Mouse (Mus musculus) thymus, postnatal 10 days (tissue): ENCODE results near the gene Larp1b.
A peak's percentile ranks its signal among the peaks of the same experiment; 100 is the strongest.
"Not testable (repeated sequence)": the region's sequence is repeated elsewhere in the genome, so short reads cannot be mapped to it uniquely, and the experiment has no call there.

ENCODE experiments used
- DNase-seq, 2 experiments: peaks; one replicate each; pipeline ENCODE4 v3.0.0; 2021; ENCODE audit warnings: low spot score in 2 of 2

Larp1b gene

GRCm38 (mm10) chr3:40949170-40949902, at the start of gene Larp1b:
TSS of gene Larp1b (plus strand) at chr3:40949828.
- peak; percentile 99 to 100 for DNase-seq

- not testable (repeated sequence) for DNase-seq
Measured at GRCm38 (mm10) chr3:40902443-40902842, 47.2 kb upstream of the Larp1b start, which contains the start of gene 1700034I23Rik. TSS of gene 1700034I23Rik (minus strand) at chr3:40902543.

GRCm38 (mm10) chr3:40938189-40938588, 11.4 kb upstream of the Larp1b start:
- DNase-seq: no peak

GRCm38 (mm10) chr3:40938592-40938991, 11.0 kb upstream of the Larp1b start:
- DNase-seq: no peak

- no peak for DNase-seq
Measured at GRCm38 (mm10) chr3:40939019-40939418, 10.6 kb upstream of the Larp1b start.

- peak in 1 of 2 experiments; percentile 40 for DNase-seq
Measured at GRCm38 (mm10) chr3:40949903-40950600, 424 bp downstream of the Larp1b start.

- DNase-seq: peak in 1 of 2 experiments; percentile 31
Measured at GRCm38 (mm10) chr3:40950601-40951201, 1.1 kb downstream of the Larp1b start.

- peak in 1 of 2 experiments; percentile 20 for DNase-seq
Measured at GRCm38 (mm10) chr3:40951365-40951764, 1.7 kb downstream of the Larp1b start.

- DNase-seq: no peak
Measured at GRCm38 (mm10) chr3:40952606-40953005, 3.0 kb downstream of the Larp1b start.

GRCm38 (mm10) chr3:40954792-40955191, 5.2 kb downstream of the Larp1b start:
- DNase-seq: no peak

- DNase-seq: no peak
Measured at GRCm38 (mm10) chr3:40958831-40959230, 9.2 kb downstream of the Larp1b start.

GRCm38 (mm10) chr3:40980758-40981157, 31.1 kb downstream of the Larp1b start:
- no peak for DNase-seq

GRCm38 (mm10) chr3:40987539-40987938, 37.9 kb downstream of the Larp1b start:
- DNase-seq: no peak

- DNase-seq: no peak
Measured at GRCm38 (mm10) chr3:40988722-40989121, 39.1 kb downstream of the Larp1b start.

GRCm38 (mm10) chr3:40991541-40991940, 41.9 kb downstream of the Larp1b start:
- DNase-seq: no peak

GRCm38 (mm10) chr3:40995161-40995560, 45.5 kb downstream of the Larp1b start:
- DNase-seq: no peak

- DNase-seq: no peak
Measured at GRCm38 (mm10) chr3:41009315-41009714, 59.7 kb downstream of the Larp1b start.

- DNase-seq: no peak
Measured at GRCm38 (mm10) chr3:41009990-41010389, 60.4 kb downstream of the Larp1b start.

- no peak for DNase-seq
Measured at GRCm38 (mm10) chr3:41010701-41011100, 61.1 kb downstream of the Larp1b start.

- no peak for DNase-seq
Measured at GRCm38 (mm10) chr3:41012451-41012850, 62.8 kb downstream of the Larp1b start.

GRCm38 (mm10) chr3:41014946-41015345, 65.3 kb downstream of the Larp1b start:
- no peak for DNase-seq

- DNase-seq: no peak
Measured at GRCm38 (mm10) chr3:41018022-41018608, 68.5 kb downstream of the Larp1b start.
